Mouse (Mus musculus) CH12.LX (cell line): ENCODE data around the gene Prdm5.

Source experiments
- CTCF ChIP-seq, 2 experiments: IDR thresholded peaks in 1 of 2; conservative IDR thresholded peaks in 1 of 2; 2 replicates each; pipeline ENCODE4 v1.5.1; 2011 to 2012; ENCODE audit warnings: low read depth in 2 of 2, low read length in 2 of 2, improper control_type of control experiment in 1 of 2, inconsistent platforms in 1 of 2, mild to moderate bottlenecking in 1 of 2, moderate library complexity in 1 of 2
- TBP ChIP-seq: conservative IDR thresholded peaks from 2 replicates; pipeline ENCODE4 v1.6.1; 2011; ENCODE audit warnings: low read depth, low read length, improper control_type of control experiment
- USF1 ChIP-seq: IDR thresholded peaks from 2 replicates; pipeline ENCODE4 v1.6.1; 2014; ENCODE audit warnings: low read depth, mild to moderate bottlenecking, inconsistent platforms, low read length, improper control_type of control experiment

GRCm38 (mm10) chr6:65831443-65831842, 52.7 kb downstream of the Prdm5 start:
- TF ChIP-seq USF1: no peak
- no peak for TF ChIP-seq CTCF (conservative IDR thresholded peaks at IDR 0.05 in 1 of 2, IDR thresholded peaks at IDR 0.05 in 1 of 2; ENCODE audit: low read depth in 2 of 2, low read length in 2 of 2)
- no peak for TF ChIP-seq TBP
